Mouse (Mus musculus) right cerebral cortex, adult 2 months (tissue): ENCODE measurements around the gene Ephb1.

Source experiments
- DNase-seq, 2 experiments: peaks; one replicate each; pipeline ENCODE4 v3.0.0; 2021 to 2022; ENCODE audit warnings: low spot score in 2 of 2

Ephb1 gene

DNA sequence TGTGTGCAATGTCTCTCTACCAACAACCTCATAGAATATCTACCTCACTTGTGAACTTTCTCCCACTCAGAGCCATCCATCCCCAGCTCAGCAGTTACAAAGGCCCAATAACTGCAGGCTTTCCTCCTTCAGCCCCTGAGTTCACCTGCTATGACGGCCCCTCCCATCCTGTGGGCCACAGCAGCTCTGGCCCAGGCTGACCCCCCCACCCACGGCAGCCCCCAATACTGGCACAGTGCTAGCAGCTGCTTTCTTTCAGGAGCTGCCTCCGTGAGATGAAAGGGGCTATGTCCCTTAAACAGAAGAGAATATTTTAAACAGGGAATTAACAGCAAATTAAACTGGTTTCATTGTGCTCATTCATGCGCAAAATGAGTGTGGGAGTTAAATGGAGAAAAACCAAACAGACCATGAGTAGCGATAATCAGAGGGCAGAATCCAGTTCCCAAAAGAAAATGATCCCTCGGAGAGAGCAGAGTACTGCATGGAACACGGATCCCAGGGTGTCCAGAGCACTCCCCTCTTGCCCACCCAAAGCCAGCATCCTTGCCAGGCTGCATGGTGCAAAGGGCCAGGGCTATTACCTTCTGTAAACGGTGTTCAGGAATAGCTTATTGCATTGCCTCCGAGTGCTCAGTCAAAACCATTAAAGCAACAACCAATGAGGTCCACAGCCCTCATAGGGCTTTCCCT is 105.2 kb downstream of the Ephb1 start:
- DNase-seq: no peak

DNA sequence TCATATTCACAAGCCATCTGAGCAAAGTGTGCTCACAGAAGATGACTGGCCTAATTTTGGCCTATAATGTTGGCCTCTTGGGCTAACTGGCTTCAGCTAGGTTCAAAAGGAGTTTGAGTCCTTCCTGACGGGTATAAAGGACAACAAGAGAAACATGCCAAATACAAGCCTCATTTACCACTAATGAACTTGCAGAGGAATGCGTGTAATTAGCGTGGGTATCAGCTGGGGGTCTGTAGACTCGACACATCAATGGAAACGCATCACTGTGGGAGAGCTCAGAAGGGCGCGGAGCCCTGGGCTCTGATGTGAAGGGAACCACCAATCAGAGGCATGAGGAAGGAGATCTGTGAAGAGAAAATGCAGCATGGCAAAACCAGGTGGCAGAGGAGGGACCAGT is 108.9 kb downstream of the Ephb1 start:
- DNase-seq: no peak

DNA sequence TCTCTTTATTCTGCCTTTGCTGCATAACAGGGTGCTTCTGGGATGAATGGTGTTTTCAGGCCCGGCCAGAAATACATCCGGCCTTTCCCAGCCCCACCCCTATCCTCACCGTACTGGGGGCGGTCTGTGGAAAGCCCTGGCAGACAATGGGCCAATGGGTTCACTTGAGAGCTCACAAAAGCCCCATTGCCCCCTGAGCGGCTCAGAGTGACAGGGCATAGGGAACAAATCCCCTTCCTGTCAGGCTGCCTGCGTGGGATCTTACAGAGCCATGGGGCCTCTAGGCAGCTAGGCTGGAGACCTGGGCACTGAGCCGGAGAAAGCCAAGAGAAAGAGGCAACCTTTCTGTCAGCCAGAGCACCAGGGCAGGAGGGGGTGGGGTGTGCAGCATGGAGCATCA is 111.2 kb downstream of the Ephb1 start:
- no peak for DNase-seq

DNA sequence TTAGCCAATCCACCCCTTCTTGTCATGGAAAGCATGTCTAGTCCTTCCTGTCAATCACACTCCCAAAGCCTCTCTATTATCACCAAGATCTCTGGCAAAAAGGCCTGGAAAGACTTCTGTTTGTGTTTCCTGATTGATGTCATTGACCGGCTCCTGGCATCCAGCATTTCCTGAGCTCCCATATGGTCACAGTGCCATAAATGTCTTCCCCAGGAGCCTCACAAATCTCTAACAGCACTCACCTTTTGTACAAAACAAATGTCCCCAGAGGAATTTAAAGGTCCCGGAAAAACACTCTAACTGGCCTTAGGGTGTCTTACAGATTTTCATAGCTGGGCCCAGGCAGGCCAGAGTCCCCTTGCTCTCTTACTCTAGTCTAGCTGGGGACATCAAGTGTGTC is 112.9 kb downstream of the Ephb1 start:
- DNase-seq: no peak

DNA sequence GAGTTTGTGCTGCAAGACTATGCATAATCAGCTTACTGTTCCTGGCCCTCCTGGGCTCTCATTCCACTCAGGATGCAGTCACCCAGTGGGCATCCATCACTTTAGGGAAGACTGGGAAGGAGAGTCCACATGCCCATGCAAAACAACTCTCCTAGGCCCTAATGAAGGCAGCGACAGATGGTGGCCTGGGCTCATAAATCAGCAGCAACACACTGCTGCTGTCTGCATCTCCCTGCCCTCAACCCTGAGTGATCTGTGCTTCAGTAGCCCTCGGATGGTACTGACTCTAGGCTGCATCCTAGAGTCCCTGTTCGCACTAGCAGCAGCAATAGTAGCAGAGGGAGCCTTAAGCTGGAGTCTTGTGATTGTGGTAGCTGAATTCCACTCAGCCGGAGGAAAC is 114.3 kb downstream of the Ephb1 start:
- DNase-seq: no peak

DNA sequence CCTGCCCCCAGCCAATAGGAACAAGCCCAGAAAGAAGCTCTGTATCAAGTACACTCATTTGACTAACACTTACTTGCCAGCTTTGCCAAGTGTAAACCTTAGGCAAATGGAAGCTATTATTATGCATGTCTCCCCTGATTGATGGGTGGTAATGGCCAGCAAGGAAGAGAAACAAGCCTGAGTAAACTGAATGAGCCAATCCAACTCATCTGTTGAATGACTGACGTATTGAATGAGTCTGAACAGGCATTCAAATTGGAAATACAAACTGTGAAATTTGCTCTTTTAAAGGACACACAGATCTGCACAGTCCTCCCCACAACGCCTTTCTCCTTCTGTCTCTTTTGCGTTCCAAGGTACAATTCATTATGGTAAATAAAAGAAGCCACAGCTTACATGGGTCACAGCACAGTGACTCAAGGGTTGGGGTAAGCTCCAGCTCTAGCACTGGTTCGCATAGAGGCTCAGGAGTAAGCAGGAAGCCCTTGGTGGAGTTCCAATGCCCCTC is 119.0 kb downstream of the Ephb1 start:
- no peak for DNase-seq

DNA sequence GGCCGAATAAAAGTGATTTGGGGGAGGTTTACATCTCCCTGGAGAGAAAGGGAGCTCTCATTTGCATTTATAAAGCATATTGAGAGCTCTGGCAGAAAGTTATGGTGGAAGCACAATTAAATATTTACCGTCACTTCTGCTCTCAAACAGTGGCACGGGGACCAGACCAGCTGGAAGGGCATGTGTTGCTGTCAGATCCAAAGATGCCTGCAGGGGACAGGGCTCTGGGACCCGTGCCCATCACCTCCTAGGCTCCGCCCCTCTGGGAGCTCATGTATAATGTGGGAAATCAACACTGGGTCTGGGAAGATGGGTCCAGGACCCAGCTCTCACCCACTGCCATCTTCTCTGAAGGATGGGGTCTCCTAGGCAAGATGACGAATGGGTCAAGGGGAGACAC is 123.2 kb downstream of the Ephb1 start:
- no peak for DNase-seq

DNA sequence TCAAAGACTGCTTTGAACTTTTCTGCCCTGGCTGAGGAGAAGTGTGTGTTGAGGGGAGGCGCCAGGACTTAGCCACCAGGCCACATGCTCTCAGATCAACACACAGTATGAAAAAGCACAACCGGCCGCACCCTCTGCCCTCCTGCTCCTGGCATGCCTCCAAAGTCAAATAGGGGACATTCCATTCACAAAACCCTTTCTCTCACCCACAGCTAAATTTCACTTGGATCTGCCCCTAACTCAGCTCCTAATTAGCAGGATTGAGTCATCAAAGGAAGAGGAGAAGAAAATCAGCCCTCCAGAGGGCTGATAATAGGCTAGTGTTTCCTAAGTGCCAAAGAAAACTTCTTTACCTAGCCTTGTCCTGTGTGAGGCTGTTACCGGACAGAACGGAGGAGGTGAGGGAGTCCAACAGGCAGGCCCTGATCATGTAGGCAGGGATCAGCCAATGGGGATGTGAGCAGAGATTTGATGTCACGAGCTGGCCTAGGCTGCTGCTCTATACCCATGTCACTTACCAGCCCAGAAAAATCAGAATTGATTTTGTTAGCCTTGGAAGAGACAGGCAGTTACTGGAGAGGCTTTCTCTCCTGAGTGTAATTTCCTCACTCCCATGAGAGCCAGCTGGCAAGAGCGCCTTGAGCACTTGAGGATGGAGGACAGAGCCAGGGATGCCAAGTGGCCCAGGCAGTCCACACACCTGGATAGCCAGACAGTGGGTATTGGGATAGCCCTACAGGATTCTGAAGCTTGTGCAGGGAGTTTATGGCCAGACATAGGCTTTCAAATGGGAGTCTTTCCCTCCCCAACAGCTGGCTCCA is 137.5 kb downstream of the Ephb1 start:
- DNase-seq: no peak

DNA sequence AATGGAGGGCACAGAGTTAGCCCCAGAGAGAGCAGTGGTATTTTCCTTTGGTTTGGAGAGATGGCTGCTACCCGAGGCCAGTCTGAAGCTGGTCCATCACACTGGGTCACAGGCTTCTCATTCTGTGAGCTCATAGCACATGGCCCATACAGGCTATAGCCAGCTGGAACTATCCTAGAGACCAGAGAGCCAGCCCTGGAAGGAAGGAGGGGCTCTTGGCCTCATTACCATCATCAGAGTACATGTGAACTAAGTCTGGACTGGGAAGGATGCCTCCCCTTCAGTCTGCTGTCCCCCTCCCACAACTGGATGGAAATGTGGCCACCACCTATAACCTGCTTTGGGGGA is 142.5 kb downstream of the Ephb1 start:
- DNase-seq: no peak

DNA sequence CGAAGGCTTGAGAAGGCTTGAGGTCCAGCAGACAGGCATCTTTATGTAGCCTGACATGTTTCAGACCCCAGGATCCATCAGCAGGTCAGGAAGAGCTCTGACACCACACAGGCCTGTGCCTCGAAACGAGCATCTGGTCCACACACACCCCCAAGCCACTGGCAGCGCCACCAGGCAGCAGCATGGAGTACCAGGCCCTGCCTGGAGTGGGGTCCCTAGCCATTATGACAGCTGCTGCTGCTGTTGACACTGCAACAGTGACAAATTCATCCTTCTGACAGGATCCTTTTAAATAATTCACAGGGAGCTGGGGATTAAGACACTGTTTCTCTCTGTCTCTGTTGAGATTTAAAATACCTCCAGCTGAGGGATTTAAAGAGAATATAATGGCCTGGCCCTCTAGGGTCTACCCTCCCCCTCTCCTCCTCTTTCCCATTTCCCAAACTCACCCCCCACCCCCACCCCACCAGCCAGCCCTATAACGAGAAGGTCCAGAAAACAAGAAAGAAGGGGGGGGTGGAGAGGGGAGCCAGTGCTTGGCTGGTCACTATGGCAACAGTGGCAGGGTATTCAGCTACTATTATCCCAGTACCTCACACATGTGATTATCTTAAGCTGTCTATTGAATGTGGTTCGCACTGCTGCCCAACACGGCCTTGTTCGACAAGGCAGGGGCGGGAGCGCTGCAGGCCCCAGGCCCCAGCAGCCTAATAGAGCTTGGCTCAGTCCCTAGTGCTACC is 143.0 kb downstream of the Ephb1 start:
- DNase-seq: no peak

DNA sequence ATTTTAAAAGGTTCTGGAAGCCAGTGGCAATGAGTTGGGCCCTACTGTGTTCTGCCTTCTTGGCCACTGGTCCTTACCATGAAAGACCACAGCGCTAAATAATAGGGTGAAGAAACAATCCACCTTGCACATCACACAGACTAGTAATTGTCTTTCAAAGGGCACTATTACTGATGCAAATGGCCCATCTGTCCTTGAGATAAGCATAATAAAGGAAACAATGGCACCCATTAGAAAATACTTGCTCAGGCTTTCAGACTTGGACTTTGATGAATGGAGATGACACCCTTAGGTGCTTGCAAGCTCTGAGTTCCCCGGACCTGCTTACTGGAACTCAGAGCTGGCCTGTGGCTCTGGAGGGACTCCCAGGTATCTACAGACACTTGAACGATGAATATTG is 149.0 kb downstream of the Ephb1 start:
- no peak for DNase-seq

DNA sequence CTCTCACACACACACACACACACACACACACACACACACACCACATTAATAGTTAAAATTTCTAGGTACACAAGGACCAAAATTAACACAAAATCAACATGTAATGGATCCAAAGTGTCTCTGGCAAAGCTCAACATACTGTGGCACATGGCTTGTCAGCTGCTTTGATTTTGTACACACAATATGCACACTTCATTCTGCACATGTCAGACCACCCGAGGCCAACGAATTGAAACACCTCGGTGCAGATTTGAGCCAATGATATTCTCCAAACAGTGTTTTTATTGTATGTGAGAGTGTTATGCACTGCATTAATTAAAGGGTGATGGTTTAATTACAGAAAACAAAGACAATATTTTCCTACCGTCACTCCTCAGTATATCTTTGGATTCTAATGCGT is 152.6 kb downstream of the Ephb1 start:
- no peak for DNase-seq

DNA sequence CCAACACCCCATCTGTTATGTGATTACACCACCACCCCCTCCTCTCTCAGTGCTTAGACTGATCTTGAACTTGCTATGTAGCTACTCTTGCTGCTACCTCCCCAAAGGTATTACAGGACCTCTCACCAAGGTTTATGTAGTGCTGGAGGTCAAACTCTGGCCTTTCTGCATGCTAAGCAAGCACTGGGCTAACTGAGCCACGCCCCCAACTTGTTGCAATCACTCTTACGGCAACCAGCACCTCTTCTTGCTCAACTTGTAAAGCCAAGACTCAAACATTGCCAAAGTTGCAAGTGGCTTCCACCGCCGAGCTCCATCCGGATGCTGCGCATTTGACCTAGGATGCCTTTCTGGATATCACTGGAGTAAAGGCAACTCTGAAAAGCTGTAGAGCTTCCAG is 157.6 kb downstream of the Ephb1 start:
- DNase-seq: no peak

DNA sequence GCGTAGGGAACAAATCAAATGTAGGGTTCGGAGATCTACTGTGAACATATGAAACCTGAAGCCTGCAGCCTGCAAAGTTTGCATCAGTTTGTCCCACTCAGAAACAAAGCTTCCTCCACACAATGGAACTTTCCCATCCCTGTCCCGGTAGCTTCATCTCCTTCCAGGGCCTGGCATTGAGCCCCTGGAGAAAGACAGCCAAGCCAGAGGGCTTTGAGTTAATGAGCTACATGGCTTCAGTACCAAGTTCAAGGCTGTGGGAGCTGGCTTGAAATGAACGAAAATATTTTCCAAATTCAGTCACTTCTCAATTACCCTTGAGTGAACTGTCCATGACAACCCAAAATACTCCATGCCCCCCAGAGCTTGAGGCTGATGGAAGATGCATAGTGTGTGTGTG is 160.4 kb downstream of the Ephb1 start:
- DNase-seq: no peak

DNA sequence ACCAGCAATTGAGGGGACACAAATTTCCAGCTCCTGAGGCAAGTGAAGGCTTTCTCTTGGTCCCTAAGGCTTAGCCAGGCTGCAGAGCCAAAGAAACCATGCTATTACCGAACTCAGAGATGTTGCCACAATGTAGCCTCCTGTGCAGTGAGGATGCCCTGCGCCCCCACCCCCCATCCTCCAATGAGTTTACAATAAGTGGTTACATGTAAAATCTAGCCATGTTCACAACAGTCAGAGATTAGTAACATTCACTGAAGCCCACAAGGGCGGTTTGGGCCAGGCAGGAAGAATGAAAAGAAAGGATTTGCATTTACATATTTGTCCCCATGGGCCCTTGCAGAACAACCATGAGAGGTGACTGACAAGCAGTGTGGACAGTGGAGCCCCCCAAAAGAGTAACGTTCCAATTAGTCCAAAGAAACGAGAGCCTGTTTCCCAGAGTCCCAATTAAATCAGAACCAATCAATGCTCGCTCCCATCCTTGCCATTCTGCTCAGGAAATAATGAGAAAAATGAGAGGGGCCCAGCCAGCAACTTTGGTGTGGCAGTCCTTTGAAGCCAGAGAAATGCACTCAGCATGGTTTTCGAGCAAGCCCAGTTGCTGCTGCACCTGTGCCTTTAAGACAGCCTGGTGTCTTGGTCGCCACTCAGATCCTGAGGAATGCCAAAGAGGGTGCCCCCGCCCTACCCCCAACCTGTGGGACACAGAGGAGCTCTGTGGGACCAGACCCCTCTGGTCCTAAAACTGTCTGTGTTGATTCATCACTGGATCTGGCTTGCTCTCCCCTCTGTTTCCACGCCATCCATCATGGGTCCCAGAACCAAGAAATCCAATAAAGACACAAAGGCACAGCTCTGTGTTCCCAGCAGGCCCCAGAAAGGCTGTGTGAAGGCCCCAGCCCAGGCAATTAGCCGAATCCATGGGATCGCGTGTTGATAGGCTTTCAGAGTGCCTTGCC is 161.5 kb downstream of the Ephb1 start:
- DNase-seq: no peak

DNA sequence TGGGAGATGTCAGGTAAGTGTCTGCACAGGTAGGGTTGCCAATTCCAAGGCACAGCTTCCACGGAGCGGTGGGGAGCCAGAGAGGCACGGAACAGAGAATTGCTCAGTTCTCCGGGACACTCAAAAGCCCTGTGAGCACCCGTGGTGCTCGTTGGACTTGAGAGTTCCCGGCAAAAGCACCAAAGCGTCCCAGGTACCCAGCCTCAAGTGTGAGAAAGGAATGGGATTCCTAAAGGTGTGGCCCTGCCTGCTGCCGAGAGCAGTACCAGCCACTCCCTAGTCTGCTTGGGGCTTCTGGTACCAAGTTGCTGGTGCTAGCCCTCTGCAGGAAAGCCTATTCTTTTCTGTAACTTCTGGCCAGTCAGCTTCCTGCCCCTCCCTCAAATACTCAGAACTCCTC is 164.4 kb downstream of the Ephb1 start:
- DNase-seq: no peak

DNA sequence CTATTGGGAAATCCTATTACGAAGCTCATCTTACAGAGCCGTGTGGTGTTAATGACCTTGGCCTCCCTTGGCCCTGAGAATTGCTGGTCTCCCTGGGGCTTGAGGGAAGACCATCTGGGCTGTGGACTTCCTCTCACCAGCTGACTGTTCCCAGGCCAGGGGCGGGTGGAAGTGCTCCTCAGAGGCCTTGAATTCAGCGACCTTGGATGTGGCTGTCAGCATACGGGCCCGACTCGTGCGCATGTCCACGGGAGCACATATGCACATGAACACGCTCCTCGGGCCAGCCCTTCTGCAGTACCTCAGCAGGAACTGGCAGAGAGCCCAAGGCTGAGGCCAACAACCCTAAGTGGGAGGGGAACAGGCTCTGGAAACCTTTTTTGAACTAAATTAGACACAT is 165.1 kb downstream of the Ephb1 start:
- no peak for DNase-seq

DNA sequence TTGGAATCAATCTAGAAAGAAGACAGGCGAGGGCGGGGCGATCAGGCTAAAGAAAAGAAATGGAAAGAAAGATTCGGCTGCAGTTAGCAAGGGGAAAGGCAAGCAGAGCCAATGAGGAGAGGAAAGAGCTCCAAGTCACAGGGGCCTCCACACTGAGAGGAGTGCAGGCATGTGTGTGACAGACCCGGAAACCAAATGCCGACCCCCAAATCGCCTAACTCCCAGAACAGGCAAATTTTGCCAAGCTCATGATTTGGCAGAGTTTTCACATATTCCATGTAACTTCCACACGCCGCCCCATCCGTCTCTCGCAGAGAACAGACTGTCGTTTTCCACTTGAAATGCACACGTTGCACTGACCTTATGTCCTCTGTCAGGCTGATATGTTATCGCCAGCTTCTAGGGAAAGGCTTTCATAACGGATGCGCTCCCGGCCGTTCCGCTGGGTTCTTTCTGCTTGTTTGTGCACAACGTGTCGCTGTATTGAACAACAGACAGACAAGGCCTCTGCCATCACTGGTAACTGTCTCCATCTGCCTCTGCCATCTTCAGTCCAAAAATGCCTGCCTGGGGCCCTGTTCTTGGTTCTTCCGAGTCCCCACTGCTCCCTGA is 170.7 kb downstream of the Ephb1 start:
- DNase-seq: no peak

DNA sequence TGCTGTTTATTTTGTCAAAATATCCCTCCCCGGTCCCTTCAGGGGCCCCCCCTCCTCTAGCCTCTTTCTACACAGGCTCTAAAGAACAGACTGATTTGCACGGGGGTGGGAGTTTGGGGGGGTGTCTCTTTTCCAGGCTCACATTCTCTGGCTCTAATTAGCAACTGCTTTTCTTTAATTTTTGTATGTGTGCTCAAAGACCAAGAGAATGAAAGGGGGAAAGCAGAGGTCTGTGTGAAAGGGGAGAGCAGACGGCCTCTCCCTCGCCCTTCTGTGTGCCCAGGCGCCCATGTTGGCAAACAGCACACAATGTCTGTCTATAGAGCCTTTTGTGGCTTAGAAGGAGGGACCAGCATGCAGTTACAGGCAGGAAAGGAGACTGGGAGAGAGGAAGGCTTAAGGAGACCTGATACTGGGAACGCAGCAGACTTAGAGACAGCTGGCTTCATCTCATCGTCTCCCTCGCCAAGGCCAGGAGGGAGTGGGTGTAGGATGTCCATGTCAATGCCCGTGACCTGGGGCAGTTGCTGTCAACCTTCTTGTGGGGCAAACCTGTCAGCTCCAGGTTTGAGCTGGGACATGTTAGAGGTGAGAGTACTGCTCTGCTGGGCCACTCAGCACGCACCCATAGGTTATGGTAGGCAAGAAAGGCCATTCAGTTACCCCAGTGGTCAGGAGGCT is 172.5 kb downstream of the Ephb1 start:
- no peak for DNase-seq

DNA sequence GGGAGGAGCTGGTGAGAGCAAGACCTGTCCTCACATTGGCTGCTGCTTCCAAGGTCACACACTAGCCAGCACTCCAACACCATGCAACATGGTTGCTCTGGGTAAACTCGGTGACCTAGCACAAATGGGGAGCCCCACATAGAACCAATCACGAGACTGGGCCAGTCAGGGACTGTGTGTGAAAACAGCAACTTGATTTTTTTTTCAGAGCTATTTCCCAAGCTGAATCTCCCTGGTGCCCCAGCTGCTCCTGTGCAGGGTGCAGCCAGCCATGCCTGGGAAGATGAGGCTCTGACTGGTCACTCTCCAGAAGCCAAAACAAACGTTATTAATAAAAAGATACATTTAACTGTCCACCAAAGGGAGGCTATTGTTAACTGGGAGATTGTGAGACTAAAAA is 173.2 kb downstream of the Ephb1 start:
- DNase-seq: no peak

DNA sequence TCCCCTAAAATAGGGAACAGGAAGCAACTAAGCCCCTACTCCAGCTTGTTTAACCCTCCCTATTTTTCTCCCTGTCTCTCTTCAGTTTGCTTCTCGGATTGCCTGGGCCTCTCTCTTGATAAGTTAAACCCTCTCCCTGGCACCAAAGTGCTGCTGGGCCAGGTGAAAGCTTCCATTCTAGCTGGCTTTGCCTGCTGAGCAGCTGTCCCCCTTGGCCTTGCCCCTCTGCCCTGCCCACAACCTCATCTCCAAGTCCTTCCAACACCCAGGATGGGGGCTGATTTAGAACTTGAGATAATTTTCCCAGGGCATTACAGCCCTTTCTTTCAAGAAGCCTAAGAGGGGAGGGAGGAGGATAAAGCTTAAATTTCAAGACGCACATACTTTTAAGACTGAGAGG is 174.0 kb downstream of the Ephb1 start:
- no peak for DNase-seq
